Mouse (Mus musculus): ENCODE results near the gene Spata33.
"Not testable (repeated sequence)": the region's sequence is repeated elsewhere in the genome, so short reads cannot be mapped to it uniquely, and the experiment has no call there.

Spata33 gene

DNA sequence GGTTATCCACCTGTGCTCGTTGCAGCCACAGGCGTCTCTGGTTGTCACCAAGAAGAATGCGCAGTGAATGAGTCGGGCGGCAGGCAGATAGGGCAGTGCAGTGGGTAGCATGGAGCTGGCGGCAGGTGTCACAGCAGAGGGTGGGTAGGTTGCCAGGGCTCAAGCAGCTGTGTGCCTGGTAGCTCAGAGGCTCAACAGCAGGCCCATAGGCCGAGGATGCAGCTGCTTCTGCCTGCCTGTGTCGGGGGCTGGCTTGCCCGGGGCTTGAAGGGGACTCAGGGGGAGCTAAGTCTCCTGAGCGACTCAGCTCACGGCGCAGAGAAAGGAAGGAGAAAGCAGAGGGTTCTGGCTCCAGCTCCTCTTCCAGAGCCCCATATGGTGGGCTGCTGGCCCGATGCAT is 20.7 kb downstream of the Spata33 start:
- DNase-seq (ENCODE audit: low spot score): no peak

DNA sequence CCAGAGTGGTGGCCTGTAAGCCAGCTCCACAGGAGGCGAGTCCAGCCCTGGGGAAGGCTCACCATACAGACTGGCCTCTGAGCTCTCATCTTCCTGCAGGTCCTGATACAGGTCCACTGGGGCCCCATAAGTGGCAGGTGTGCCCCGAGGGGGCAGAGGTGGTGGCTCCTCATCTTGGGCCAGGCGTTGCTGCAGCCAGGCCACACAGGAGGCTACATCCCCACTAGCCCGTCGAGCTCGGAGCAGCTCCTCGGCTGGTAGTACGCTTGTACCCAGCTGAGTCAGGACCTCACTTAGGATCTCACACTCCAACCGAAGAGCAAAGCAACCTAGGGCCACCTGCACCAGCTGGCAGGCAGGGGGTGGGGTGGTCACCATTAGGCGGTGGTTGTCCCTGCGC is 21.1 kb downstream of the Spata33 start:
- DNase-seq (ENCODE audit: low spot score): no peak

DNA sequence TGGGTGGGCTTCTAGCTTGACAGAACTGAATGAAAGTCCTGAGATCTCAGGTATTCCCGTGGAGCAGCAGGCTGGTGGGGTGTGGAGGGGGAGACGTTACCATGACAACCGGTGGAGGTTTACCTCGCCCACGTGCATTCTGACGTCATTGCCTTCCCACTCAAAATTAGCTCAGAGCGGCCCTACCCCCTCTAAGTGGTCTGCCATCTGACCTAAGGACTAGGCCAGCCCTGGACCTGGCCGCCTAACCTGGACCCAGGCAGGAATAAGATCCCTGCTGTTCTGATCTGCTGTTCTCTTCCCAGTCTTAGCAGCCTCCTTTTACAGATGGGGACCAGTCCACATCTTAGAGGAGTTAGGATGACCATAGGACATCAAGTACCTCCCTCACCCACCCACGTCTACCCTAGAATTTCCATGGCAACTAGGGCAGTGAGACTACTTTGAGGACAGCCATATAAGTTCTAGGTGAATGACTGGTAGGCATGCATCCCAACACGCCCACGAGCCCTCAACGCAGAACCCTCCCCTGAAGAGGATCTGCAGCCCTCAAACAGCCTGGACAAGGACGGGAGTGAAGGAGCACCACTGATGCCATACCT is 22.4 kb downstream of the Spata33 start:
- DNase-seq (ENCODE audit: low spot score): no peak

DNA sequence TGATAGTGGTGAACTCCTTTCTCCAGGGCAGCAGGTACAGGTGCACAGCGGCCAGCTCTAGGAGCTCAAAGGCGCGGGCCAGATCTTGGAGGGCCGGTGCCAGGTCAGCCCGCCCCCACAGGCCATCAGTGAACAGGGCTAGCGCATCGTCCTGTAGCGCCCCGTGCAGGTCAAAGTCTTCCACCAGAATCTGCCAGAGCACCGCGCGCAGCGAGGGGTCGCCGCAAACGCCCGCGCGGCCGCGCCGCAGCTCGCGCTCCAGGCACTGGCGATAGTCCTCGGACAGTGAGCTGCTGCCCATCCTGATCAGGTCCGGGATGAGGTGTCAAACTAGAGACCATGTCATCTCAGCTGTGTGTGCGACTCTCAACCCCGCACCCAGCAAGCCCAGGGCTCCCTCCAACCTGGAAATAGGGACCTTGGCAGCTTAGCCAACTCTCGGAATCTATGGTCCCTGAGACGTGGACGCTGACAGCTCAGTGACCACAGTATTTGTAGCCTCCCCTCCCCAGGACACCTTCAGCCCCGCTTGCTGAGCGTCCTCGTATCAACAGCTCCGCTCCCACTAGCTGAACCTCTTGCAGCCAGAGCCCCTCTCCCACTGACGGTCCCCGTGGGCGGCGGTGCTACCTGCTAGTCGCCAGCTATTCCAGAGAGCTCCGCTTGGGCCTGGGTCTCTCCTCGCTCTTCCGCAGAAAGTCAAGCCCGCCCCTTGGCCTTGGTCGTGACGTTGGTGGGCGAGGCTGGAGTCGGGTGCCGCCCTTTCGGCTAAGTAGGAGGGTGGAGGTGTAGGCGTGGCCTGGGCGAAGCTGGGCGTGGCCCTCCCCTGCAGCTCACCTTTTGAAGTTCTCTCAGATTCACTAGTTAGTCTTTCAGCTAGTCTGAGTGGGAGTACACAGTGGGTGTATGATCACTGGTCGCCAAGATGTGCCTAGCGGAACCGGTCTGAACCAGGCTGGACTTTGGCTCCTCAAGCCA is 23.2 kb downstream of the Spata33 start, which contains the start of gene Spata2l:
Gene Spata2l, minus strand, starts transcription at position 714 of the 978 bp plus-strand sequence.
- peak; percentile 80 for DNase-seq (ENCODE audit: low spot score)

DNA sequence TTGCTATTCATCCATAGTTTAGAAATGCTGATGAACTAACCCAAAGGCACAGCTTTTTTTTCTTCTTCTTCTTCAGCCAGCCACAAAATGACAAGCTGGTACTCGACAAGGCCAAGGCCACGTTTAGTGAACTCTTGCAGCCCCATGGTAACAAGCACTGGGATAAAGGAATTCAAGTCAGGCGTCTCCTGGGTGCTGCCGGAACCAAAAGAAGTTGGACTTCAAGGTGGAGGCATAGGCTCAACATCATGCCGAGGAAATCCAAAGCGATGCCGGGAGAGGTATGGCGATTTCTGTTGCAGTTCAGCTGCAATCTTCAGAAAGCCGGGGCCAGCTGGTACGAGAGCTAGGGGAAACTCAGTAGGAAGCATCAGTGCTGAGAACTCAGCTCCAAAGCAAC is 26.8 kb downstream of the Spata33 start:
- no peak for DNase-seq (ENCODE audit: low spot score)

DNA sequence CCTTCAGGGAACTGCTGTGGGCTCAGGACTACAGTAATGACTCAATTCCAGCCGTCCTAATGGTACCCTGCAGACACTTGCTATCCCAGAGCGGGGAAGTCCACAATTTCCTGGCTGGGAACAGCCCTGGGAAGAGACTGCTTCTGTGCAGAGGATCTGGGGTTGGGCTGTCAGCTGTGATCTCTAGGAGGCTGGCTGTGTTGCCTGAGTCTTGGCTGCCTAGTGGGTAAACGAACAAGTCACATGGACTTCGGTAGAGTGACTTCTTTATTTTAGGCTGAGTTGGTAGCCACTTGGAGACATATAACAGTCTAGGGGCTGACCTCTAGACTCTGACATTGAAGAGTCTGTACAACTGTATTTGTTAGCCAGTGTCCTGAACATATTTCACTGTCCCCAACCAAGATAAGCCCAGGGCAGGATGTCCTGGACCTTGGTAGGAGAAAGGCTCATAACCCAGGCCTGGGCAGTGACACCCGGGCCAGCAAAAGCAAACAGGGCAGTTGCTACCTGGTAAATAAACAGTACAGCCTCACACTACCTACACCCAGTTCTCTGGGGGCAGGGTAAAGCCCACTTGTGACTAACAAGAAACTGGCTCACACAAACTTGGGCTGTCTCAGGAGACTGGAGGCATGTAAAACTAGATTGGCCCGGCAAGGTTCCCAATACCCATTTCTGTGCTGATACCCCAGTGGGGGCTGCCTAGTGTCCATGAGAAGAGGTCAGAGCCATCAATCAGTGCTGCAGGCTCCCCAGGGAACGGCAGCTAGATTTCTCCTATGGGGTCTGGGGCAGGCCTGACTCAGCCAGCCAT is 29.7 kb downstream of the Spata33 start:
- DNase-seq (ENCODE audit: low spot score): no peak

DNA sequence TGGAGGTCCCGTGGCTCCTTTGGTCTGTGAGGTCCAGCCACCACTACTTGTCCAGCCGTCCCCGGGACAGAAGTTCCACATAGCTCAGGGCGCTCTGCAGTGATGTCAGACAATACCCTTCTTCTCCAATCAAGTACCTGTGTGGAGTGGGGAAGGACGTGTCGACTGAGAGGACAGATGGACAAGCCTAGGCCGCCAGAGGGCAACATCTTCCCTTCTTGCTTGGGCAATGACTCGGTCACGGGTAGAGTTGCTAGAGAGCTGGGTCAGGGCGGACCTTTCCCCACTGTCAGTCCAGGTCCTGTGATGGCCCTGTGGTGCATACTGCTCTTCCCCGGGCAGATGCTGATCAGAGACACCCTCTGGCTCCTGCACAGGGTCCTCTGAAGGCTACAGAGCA is 30.4 kb downstream of the Spata33 start:
- no peak for DNase-seq (ENCODE audit: low spot score)

DNA sequence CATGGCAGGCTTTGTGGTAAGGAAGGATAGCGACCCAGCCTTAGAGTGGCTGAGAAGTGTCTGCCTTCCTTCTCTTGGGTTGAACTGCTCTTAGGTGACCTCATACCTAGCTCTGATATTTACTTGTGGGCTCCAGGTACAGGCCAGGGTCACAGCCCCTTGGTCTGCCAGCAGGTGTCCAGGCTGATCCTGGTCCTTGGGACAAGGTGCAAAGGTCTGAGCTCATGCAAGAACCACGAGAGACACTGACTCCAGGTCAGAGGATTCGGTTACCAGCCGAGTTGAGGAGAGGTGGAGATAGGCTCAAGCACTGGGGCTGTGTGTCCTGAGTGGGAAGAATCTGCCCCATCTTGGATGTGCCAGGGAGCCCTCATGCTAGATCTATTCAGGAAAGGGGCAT is 31.8 kb downstream of the Spata33 start:
- no peak for DNase-seq (ENCODE audit: low spot score)

DNA sequence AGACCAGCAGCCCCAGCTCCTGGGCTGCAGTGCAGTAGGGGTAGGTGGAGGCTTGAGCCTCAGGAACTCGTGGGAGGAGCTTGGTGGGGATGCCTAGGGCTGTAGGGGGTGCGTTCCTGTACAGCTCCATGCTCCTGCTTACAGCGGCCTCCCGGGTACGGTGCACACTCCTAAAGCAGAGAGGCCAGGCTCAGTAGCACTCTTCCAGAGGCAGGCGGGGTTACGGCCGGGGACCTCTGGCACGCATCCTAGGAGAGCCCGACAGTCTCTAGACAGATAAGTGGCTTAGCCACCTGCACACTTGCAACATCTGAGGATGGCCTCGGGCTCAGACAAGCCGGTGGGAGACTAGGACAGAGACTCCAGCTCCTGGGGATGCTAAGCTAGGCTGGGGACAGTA is 32.9 kb downstream of the Spata33 start:
- DNase-seq (ENCODE audit: low spot score): no peak

DNA sequence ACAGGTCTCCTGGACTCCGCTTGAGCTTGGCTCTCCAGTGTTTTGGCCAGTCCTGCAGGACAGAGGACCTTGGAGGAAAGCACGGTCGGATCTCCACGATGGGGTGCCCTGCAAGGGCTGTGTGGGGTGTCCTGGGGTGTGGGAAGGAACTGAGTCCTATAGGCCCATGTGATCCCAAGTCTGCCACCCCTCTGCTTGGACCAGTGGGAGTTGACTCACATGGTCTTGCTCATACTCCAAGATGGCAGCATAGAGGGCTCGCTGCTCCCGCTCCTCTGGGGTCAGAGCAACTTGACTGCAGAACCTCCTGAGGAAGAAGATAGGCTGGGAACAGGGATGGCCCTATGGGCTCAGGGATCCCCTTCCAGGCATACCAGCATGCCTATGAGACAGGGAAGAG is 35.1 kb downstream of the Spata33 start:
- no peak for DNase-seq (ENCODE audit: low spot score)

DNA sequence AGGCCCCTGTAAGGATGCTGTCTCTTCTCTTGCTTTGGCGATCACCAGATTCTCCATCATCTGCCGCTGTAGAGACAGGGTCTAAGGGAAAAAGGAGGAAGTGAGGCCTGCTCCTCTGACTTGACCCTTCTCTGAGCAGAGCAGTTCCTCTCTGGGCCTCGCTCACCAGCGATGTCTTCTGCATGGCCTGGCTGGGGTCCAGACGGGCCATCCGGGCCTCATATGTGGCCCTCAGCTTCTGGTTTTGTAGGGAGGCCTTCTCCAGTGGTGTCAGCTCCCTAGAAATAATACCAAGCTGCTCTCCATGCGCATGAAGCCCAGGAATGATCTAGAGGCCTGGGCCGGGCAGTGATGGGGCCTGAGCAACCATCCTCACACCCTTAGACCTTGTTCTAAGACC is 36.0 kb downstream of the Spata33 start:
- DNase-seq (ENCODE audit: low spot score): no peak

DNA sequence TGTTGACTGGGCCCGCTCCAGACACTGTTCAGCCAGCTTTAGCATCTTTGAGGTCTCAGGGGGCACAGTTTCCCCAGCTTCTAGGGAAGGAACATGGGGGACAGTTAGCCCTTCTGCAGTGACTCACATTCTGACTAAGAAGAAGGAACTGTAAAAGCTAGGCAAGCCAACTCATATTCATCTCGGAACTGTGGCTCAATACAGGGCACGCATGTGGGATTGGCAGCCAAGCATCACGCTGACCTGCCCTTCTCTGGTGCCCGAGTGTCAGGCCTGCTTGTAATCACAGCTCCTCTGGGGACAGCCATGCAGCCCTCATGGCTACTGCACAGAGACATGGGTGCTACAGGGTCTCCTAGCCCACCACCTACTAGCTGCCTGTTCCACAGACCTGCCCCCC is 38.3 kb downstream of the Spata33 start:
- no peak for DNase-seq (ENCODE audit: low spot score)

DNA sequence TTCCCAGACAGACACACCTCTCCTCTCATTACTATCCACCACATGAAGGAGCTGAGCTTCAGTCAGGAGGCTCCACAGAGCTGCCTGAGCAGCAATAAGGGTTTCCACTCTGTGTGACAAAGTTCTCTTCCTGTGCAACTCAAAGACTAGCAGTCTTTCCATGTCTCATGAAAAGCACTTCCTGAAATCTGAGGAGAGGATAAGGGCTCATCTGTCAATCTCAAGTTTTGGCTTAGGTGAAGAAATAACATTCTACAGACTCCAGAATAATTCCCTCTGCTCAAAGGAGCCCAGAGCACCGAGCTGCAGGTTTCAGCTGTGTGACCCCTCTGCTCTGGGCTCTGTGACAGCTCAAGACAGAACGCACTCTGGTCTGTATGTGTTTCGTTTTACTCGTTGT is 40.3 kb downstream of the Spata33 start:
- DNase-seq (ENCODE audit: low spot score): peak; percentile 13

DNA sequence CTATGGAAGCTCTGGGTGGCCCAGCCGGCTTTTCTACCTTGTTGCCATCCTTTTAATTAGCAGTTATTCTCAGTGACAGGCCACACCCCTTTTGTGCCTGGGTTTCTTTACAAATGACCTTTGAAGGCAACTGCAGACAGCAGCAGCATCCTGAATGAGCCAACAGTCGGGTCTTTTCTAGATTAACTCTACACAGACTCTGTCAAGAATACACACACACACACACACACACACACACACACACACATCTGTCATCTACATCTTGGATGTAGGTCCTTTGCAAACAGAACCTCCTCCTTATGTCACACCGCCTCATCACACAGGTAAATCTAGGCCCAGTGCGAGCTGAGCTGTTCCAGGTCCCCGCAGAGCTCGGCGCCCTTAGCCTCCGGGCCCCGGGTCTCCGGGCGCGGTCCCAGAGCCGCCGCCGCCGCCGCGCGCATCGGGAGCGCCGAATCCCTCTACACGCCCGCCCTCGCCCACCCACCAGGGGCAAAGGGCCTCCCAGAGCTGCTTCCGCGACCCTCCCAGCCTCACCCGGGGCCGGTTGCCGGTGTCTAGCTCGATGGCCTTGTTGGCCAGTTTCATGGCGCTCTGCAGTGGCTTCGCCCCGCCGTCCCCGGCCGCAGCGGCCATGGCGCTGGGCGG is 40.9 kb downstream of the Spata33 start:
- DNase-seq (ENCODE audit: low spot score): peak; percentile 21

DNA sequence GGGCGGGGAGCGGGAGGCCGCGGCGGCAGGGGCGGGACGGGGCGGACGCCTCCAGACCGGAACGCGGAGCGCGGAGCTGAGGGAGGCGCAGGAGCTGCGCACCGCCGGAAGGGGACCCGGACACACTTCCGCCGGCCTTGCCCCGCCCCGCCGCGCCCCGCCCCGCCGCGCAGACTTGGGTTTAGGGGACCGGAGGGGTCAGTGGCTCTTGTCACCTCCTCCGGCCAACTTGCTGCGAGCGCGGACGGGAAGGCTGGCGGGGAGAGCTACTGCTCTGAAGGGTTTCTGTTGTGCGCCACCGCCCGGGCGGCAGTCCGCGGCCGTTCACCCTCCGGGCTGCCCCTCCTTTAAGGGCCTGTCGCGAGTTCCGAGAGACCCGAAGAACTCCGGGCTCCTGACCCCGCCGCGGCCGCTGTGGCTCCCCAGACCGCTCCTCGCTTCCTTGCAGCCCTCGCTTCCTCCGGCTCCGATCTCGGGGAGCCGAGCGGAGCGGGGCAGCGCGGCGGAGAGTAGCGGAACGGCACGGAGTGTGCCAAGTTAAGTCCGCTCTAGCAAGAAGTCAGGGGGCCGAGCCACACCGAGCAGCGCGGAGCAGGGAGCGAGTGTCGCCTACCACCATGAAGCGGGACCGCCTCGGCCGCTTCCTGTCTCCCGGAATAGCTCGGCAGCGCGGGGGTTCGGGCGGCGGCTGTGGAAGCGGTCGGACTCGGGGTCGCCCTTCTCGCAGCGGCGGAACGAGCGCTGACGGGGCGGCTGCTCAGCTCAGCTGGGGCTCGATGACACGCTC is 41.7 kb downstream of the Spata33 start, which contains the start of the genes Zfp276 and Vps9d1:
Gene Zfp276, plus strand, starts transcription at position 97 of the 787 bp plus-strand sequence.
Gene Vps9d1, minus strand, starts transcription at position 250 of the 787 bp plus-strand sequence.
- peak; percentile 74 for DNase-seq (ENCODE audit: low spot score)

DNA sequence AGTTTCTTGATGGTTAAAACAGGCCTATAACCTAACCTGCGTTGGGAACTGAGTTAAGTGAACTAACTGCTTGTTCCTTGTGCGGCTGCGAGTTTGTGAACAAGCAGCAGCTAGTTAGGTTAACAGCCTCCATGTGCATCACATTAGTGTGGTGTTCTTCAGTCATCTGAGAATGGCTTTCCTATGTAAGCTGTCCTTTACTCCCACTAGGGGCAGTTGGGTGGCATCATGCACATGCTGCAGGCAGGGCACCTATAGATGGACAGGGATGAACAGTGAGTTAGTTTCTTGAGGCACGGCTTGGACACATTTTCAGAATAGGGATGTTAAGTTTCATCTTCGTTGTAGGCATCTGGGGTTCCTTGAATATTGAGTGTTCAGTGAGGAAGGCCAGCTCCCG is 42.5 kb downstream of the Spata33 start:
- peak; percentile 18 for DNase-seq (ENCODE audit: low spot score)

DNA sequence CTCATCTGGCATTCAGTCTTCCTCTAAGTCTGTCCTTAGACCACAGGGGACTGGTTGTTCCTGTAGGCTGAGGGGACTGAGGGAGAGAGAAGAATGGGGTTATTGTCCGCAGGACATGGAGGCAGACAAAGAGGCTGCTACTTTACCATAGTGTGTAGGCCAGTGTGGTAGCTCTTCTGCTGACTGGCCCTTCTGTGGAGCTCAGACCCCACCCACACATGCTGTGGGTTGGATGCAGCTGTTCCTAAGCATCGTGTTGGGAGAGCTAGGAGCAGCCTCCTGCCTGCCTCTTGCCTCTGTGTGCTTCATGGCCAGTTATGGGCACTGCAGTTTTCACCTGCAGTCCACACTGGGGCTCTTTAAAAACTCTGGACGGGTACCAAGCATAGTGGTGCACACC is 44.5 kb downstream of the Spata33 start:
- no peak for DNase-seq (ENCODE audit: low spot score)

DNA sequence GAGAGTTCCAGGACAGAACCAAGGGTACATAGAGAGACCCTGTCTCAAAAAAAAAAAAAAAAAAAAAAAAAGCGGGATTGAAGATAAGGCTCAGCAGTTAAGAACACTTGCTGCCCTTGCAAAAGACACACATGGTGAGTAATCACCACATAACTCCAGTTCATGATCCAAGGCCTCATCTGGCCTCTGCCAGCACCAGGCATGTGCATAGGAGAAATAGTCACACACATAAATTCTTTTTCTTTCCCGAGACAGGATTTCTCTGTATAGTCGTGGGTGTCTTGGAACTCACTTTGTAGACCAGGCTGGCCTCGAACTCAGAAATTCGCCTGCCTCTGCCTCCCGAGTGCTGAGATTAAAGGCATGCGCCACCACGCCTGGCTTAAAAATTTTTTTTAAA is 45.0 kb downstream of the Spata33 start:
- not testable (repeated sequence) for DNase-seq (ENCODE audit: low spot score)

DNA sequence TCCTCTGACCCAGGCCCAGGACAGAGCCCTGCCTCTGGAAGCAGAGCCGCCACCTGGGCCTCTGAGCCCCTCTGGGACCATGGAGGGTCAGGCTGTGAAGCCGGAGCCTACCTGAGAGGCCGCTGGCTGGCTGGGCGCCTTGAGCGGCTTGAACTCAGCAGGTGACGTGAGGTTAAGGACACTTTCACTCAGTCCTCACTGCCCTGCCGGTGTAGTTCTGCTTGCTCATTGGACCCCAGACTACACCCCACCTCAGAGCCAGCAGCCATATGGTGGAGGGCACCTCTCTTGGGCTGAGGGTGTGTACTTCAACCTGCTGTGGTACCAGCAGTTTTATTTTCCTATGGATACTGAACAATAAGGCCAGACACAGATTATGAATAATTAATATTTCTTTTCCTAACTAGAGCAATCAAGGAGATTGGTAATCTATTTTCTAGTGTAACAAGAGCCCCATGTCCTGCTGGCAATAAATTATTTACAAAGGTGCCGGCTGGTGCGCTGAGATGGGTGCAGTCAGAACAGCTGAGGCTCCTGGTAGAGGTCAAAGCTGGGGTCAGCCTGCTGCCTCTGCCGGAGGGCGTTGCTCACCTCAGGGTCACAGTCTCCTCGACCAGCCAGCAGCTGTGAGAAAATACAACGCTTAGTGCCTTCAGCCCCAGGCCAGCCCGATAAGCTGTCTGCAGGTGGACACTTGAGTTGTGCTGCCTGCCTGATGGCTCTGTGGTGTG is 55.5 kb downstream of the Spata33 start:
- no peak for DNase-seq (ENCODE audit: low spot score)

DNA sequence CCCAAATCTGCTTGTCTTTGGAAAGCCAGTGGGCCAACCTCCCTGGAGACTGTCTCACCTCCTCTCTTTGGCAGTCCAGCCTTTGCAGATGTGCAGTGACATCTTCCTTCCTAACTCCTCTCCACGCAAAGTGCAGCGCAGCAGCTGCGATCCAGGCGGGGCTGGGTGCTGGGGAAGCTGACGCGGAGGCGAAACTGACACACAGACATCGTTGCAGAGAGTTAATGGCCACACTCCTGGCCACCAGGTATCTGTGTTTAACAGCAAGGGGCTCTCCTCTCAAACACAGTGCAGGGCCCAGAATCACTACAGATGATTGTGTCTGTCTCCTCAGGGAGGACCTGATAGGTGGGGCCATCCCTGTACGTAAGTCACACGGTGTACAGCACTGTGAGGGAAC is 58.5 kb downstream of the Spata33 start:
- DNase-seq (ENCODE audit: low spot score): no peak

Measured in adipocyte (in vitro differentiated cells).